Mouse (Mus musculus): Measurements from ENCODE around the gene Gm765.

The Gm765 gene

GRCm38 (mm10) chr6:98342654-98343053 lies at the start of gene Gm765:
Gm765 (minus strand) TSS chr6:98342754.
- TF ChIP-seq GATA4 (IDR thresholded peaks at IDR 0.05; ENCODE audit: insufficient replicate concordance, low read length): no peak

- TF ChIP-seq GATA4 (IDR thresholded peaks at IDR 0.05; ENCODE audit: insufficient replicate concordance, low read length): no peak
Measured at GRCm38 (mm10) chr6:98385487-98385886, 42.9 kb upstream of the Gm765 start.

GRCm38 (mm10) chr6:98384431-98384830 lies 41.9 kb upstream of the Gm765 start:
- no peak for TF ChIP-seq GATA4 (IDR thresholded peaks at IDR 0.05; ENCODE audit: insufficient replicate concordance, low read length)

- no peak for TF ChIP-seq GATA4 (IDR thresholded peaks at IDR 0.05; ENCODE audit: insufficient replicate concordance, low read length)
Measured at GRCm38 (mm10) chr6:98383411-98383810, 40.9 kb upstream of the Gm765 start.

- TF ChIP-seq GATA4 (IDR thresholded peaks at IDR 0.05; ENCODE audit: insufficient replicate concordance, low read length): no peak
Measured at GRCm38 (mm10) chr6:98366199-98366598, 23.6 kb upstream of the Gm765 start.

- no peak for TF ChIP-seq GATA4 (IDR thresholded peaks at IDR 0.05; ENCODE audit: insufficient replicate concordance, low read length)
Measured at GRCm38 (mm10) chr6:98355271-98355670, 12.7 kb upstream of the Gm765 start.

- TF ChIP-seq GATA4 (IDR thresholded peaks at IDR 0.05; ENCODE audit: insufficient replicate concordance, low read length): no peak
Measured at GRCm38 (mm10) chr6:98353285-98353684, 10.7 kb upstream of the Gm765 start.

- TF ChIP-seq GATA4 (IDR thresholded peaks at IDR 0.05; ENCODE audit: insufficient replicate concordance, low read length): no peak
Measured at GRCm38 (mm10) chr6:98332714-98333113, 9.8 kb downstream of the Gm765 start.

GRCm38 (mm10) chr6:98311659-98312058 lies 30.9 kb downstream of the Gm765 start:
- TF ChIP-seq GATA4 (IDR thresholded peaks at IDR 0.05; ENCODE audit: insufficient replicate concordance, low read length): no peak

GRCm38 (mm10) chr6:98307647-98308046 lies 34.9 kb downstream of the Gm765 start:
- no peak for TF ChIP-seq GATA4 (IDR thresholded peaks at IDR 0.05; ENCODE audit: insufficient replicate concordance, low read length)

GRCm38 (mm10) chr6:98307159-98307558 lies 35.4 kb downstream of the Gm765 start:
- no peak for TF ChIP-seq GATA4 (IDR thresholded peaks at IDR 0.05; ENCODE audit: insufficient replicate concordance, low read length)

GRCm38 (mm10) chr6:98292064-98292463 lies 50.5 kb downstream of the Gm765 start:
- no peak for TF ChIP-seq GATA4 (IDR thresholded peaks at IDR 0.05; ENCODE audit: insufficient replicate concordance, low read length)

- no peak for TF ChIP-seq GATA4 (IDR thresholded peaks at IDR 0.05; ENCODE audit: insufficient replicate concordance, low read length)
Measured at GRCm38 (mm10) chr6:98288316-98288715, 54.2 kb downstream of the Gm765 start.

- no peak for TF ChIP-seq GATA4 (IDR thresholded peaks at IDR 0.05; ENCODE audit: insufficient replicate concordance, low read length)
Measured at GRCm38 (mm10) chr6:98287521-98287920, 55.0 kb downstream of the Gm765 start.

- no peak for TF ChIP-seq GATA4 (IDR thresholded peaks at IDR 0.05; ENCODE audit: insufficient replicate concordance, low read length)
Measured at GRCm38 (mm10) chr6:98285190-98285589, 57.4 kb downstream of the Gm765 start.

- TF ChIP-seq GATA4 (IDR thresholded peaks at IDR 0.05; ENCODE audit: insufficient replicate concordance, low read length): no peak
Measured at GRCm38 (mm10) chr6:98282791-98283190, 59.8 kb downstream of the Gm765 start.

- no peak for TF ChIP-seq GATA4 (IDR thresholded peaks at IDR 0.05; ENCODE audit: insufficient replicate concordance, low read length)
Measured at GRCm38 (mm10) chr6:98271553-98271952, 71.0 kb downstream of the Gm765 start.

GRCm38 (mm10) chr6:98262961-98263360 lies 79.6 kb downstream of the Gm765 start:
- no peak for TF ChIP-seq GATA4 (IDR thresholded peaks at IDR 0.05; ENCODE audit: insufficient replicate concordance, low read length)
